Mouse (Mus musculus) MEL (cell line): ENCODE results near the gene Gm43517. TPM values are rescaled to one million over a fixed set of nuclear protein-coding genes. Genes with fewer than 3 reads are reported as not detected.

Source experiments
- DNase-seq: peaks from one replicate; pipeline ENCODE4 v3.0.0; 2011; ENCODE audit warnings: low read depth, low spot score
- H3K27ac ChIP-seq: 2 replicates; pipeline ENCODE4 v1.5.1; 2012; ENCODE audit warnings: low read depth, mild to moderate bottlenecking, control low read depth, low read length, moderate library complexity; ENCODE audit not compliant: control insufficient read depth
- H3K27me3 ChIP-seq, 2 experiments: fragments of 150-350 bp in 1 of 2; sonication (generic) in 1 of 2; 2 replicates each; pipeline ENCODE4 v1.6.1; 2012; ENCODE audit warnings: low read length in 2 of 2, mild to moderate bottlenecking in 2 of 2, improper control_type of control experiment in 1 of 2, moderate library complexity in 1 of 2; ENCODE audit not compliant: insufficient read depth in 2 of 2, control insufficient read depth in 1 of 2
- H3K36me3 ChIP-seq, 2 experiments: 2 replicates each; pipeline ENCODE4 v1.6.1; 2012 to 2014; ENCODE audit warnings: low read length in 2 of 2, improper control_type of control experiment in 1 of 2, inconsistent platforms in 1 of 2, mild to moderate bottlenecking in 1 of 2; ENCODE audit not compliant: insufficient read depth in 2 of 2, control insufficient read depth in 1 of 2
- H3K4me1 ChIP-seq, 2 experiments: fragments of 150-350 bp in 1 of 2; sonication (generic) in 1 of 2; 2 replicates each; pipeline ENCODE4 v1.6.1; 2012; ENCODE audit warnings: low read length in 2 of 2, improper control_type of control experiment in 1 of 2, mild to moderate bottlenecking in 1 of 2; ENCODE audit not compliant: insufficient read depth in 2 of 2, control insufficient read depth in 1 of 2
- H3K4me3 ChIP-seq, 2 experiments: fragments of 150-350 bp in 1 of 2; sonication (generic) in 1 of 2; 2 replicates each; pipeline ENCODE4 v1.5.1; 2012; ENCODE audit warnings: low read depth in 2 of 2, low read length in 2 of 2, mild to moderate bottlenecking in 2 of 2, moderate library complexity in 2 of 2, control low read depth in 1 of 2, improper control_type of control experiment in 1 of 2; ENCODE audit not compliant: control insufficient read depth in 1 of 2, insufficient read depth in 1 of 2
- H3K79me2 ChIP-seq: 2 replicates; pipeline ENCODE4 v1.6.1; 2012; ENCODE audit warnings: mild to moderate bottlenecking, low read length, moderate library complexity; ENCODE audit not compliant: control insufficient read depth, poor library complexity, insufficient read depth
- H3K9ac ChIP-seq: 2 replicates; pipeline ENCODE4 v1.6.1; 2012; ENCODE audit warnings: low read depth, mild to moderate bottlenecking, control low read depth, low read length, moderate library complexity; ENCODE audit not compliant: control insufficient read depth, poor library complexity, severe bottlenecking
- H3K9me3 ChIP-seq: fragments of 150-350 bp; sonication (generic); replicated peaks from 2 replicates; pipeline ENCODE4 v1.6.1; 2012; ENCODE audit warnings: mild to moderate bottlenecking, low read length, improper control_type of control experiment, moderate library complexity; ENCODE audit not compliant: insufficient read depth
- JUND ChIP-seq: IDR thresholded peaks from 2 replicates; pipeline ENCODE4 v1.6.1; 2011; ENCODE audit warnings: low read depth, mild to moderate bottlenecking, improper control_type of control experiment, low read length
- KAT2A ChIP-seq: conservative IDR thresholded peaks from 2 replicates; pipeline ENCODE4 v1.6.1; 2012; ENCODE audit warnings: low read depth, low read length, improper control_type of control experiment, inconsistent platforms
- MAX ChIP-seq: IDR thresholded peaks from 2 replicates; pipeline ENCODE4 v1.6.1; 2011; ENCODE audit warnings: low read length, improper control_type of control experiment
- MAZ ChIP-seq: IDR thresholded peaks from 2 replicates; pipeline ENCODE4 v1.6.1; 2012; ENCODE audit warnings: low read depth, mild to moderate bottlenecking, inconsistent platforms, low read length, improper control_type of control experiment
- MXI1 ChIP-seq: IDR thresholded peaks from 2 replicates; pipeline ENCODE4 v1.6.1; 2011; ENCODE audit warnings: mild to moderate bottlenecking, low read depth, low read length, improper control_type of control experiment
- MYC ChIP-seq: IDR thresholded peaks from 2 replicates; pipeline ENCODE4 v1.6.1; 2011; ENCODE audit warnings: low read depth, mild to moderate bottlenecking, low read length, improper control_type of control experiment, moderate library complexity
- NRF1 ChIP-seq: IDR thresholded peaks from 2 replicates; pipeline ENCODE4 v1.6.1; 2014; ENCODE audit warnings: low read depth, mild to moderate bottlenecking, inconsistent platforms, low read length, improper control_type of control experiment, moderate library complexity; ENCODE audit not compliant: poor library complexity, insufficient read depth, severe bottlenecking
- SMC3 ChIP-seq: IDR thresholded peaks from 2 replicates; pipeline ENCODE4 v1.6.1; 2011; ENCODE audit warnings: low read depth, low read length, improper control_type of control experiment
- ZKSCAN1 ChIP-seq: IDR thresholded peaks from 2 replicates; pipeline ENCODE4 v1.6.1; 2012; ENCODE audit warnings: low read depth, mild to moderate bottlenecking, inconsistent platforms, low read length, improper control_type of control experiment, moderate library complexity
- ZMIZ1 ChIP-seq: IDR thresholded peaks from 2 replicates; pipeline ENCODE4 v1.6.1; 2012; ENCODE audit warnings: low read depth, mild to moderate bottlenecking, inconsistent platforms, low read length, improper control_type of control experiment, moderate library complexity
- polyA plus RNA-seq, 2 experiments: library from polyadenylated mRNA; stranded (reverse) in 1 of 2; unstranded in 1 of 2; fragments of >175 nt in 1 of 2; fragments of >200 nt in 1 of 2; gene quantifications; 2 replicates each; pipeline versions ENCODE4 v1.2.1 to v1.2.4; 2012; ENCODE audit warnings: low replicate concordance in 2 of 2, low read depth in 1 of 2; ENCODE audit not compliant: insufficient read length in 2 of 2, insufficient read depth in 1 of 2, missing spikeins in 1 of 2
- total RNA-seq: library from RNA; depleted of rRNA; stranded (reverse); fragments of 300-350 nt; gene quantifications from 2 replicates; pipeline ENCODE4 v1.2.3, GENCODE M21; 2012; rRNA removed

Gm43517 gene
- total and polyA plus RNA-seq, 3 experiments = not detected

DNA sequence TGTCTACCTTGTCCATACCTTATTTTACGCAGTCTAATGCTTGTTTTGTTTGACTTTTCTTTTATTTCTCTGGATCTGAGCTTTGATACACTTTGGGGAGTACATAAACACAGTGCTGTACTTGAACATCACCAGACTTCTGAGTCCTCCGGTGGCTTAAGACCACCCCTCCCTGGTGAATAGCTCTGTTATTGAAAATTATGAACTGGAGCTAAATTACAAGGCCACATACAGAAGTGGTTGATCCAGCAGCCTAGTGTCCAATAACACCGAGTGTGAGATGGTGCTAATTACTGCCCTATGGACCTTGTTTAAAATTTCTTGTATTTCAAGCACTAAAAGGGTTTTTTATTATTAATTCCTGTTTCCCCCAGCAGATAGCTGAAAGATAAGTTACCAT, 33.0 kb downstream of the Gm43517 start:
- no peaks in the 10 kb centered on the region for H3K9me3 ChIP-seq
- H3K36me3 ChIP-seq = no peaks in the 10 kb centered on the region
- no peaks in the 10 kb centered on the region for H3K79me2 ChIP-seq
- no peak for TF ChIP-seq MYC
- TF ChIP-seq MAX = no peak
- no peak for TF ChIP-seq ZMIZ1
- TF ChIP-seq MXI1 = no peak
- no peak for TF ChIP-seq JUND
- no peak for TF ChIP-seq NRF1
- no peak for TF ChIP-seq KAT2A
- TF ChIP-seq MAZ = no peak
- no peak for TF ChIP-seq ZKSCAN1
- TF ChIP-seq SMC3 = no peak
- no peak overlapping the region for H3K4me3 ChIP-seq
- H3K4me1 ChIP-seq = no peaks in the 10 kb centered on the region
- H3K27me3 ChIP-seq = no peaks in the 10 kb centered on the region
- H3K9ac ChIP-seq = no peak overlapping the region
- no peak for DNase-seq
- no peak overlapping the region for H3K27ac ChIP-seq

Other genes starting within 250 kb of the Gm43517 start
- gene Foxg1, start 2.5 kb upstream of the Gm43517 start, total RNA-seq = not detected in 2 replicates
- gene Foxg1, start 2.5 kb upstream of the Gm43517 start, polyA plus RNA-seq = not detected